In genomic region chr2:44535136-44535675, GRCm38 (mm10) we compare ENCODE assay signal across 13 mouse cellular contexts.
DNase-seq lines count a peak whose midpoint lies in the region.
"Had no signal": no experiment of that assay in that cellular context is flagged by ENCODE, and none has a peak within 500 bp of the region (broad histone marks: within the 10 kb centered on the region; RNA-seq: fewer than 3 reads in every experiment).

No protein-coding gene starts in this region.

- DNase-seq in heart, adult 11 months, result peak; percentile 86
- DNase-seq in heart, postnatal 36 days, result no peak
- peak; percentile 9 to 21 for DNase-seq in heart, postnatal 14 days
- DNase-seq in heart, adult 9 months (ENCODE audit: low spot score in 2 of 2), result no peak
- DNase-seq in lung, postnatal 10 days, result peak; percentile 13
- DNase-seq in lung, postnatal 36 days, result no peak
- DNase-seq in heart, postnatal 4 days, result peak; percentile 34
- DNase-seq: adrenal gland, adult 2 months; cerebellum, adult 11-12 months; forebrain, postnatal 0 days; kidney, postnatal 4 days; liver, embryonic 13.5 days; lung, embryonic 14.5 days had no signal

- intact Hi-C loops in heart, postnatal 36 days (cut with DNase I), result no loop called here
- intact Hi-C loops in heart, postnatal 14 days (cut with DNase I), result no loop called here

Comparison
In these comparisons a context has a peak if more than half of its experiments do, and no peak if none do; other contexts are left out.
1. DNase-seq: peak in heart, adult 11 months (single experiment), heart, postnatal 14 days (2 of 2), lung, postnatal 10 days (single experiment) and heart, postnatal 4 days (single experiment); none in heart, postnatal 36 days (0 of 2), heart, adult 9 months (0 of 2) and lung, postnatal 36 days (single experiment).